ENCODE assay signal across 14 mouse cellular contexts in genomic region chr5:149068247-149068740, GRCm38 (mm10).
DNase-seq lines count a peak whose midpoint lies in the region; ATAC-seq lines count a peak whose summit lies in the region.
"Had no signal": no experiment of that assay in that cellular context is flagged by ENCODE, and none has a peak within 500 bp of the region (broad histone marks: within the 10 kb centered on the region; RNA-seq: fewer than 3 reads in every experiment).

No protein-coding gene starts in this region.

- H3K4me2 ChIP-seq in heart, embryonic 15.5 days, result peak overlapping the region; percentile 38

- 78% methylated on average over 17 of the region's 17 CpGs for WGBS in heart, embryonic 15.5 days

- H3K4me1 ChIP-seq in heart, embryonic 15.5 days (replicated peaks), result peaks cover 6% of the 10 kb centered on the region

- H3K4me3 ChIP-seq in heart, embryonic 15.5 days, result 0 out of 2 replicates have a peak overlapping the region, but pooled peaks have one; percentile 1

- H3K9ac ChIP-seq in heart, embryonic 15.5 days, result no peak overlapping the region

- no peak for DNase-seq in heart, postnatal 10 days
- DNase-seq in CD4-positive, CD25-positive, alpha-beta regulatory T cell, adult 2 months (ENCODE audit: low read depth, low spot score), result peak; percentile 37
- no peak for DNase-seq in cerebellum, adult 9-10 months
- no peak for DNase-seq in cerebellum, adult 18-20 months
- no peak for DNase-seq in layer of hippocampus, adult 11-12 months (ENCODE audit: low spot score)
- DNase-seq: adrenal gland, postnatal 14 days; cerebellum, postnatal 25 days; gastrocnemius, postnatal 36 days; kidney, adult 11 months; layer of hippocampus, postnatal 36 days; lung, adult 18-20 months had no signal

- no peaks in the 10 kb centered on the region for H3K36me3 ChIP-seq in heart, embryonic 15.5 days

- 0 out of 2 replicates have a peak overlapping the region, but pooled peaks have one; percentile 17 for H3K27ac ChIP-seq in heart, embryonic 15.5 days

- H3K9me3 ChIP-seq in heart, embryonic 15.5 days (replicated peaks), result no peaks in the 10 kb centered on the region

- ATAC-seq in heart, embryonic 15.5 days (replicated peaks; ENCODE audit: insufficient number of reproducible peaks, insufficient read depth, low FRiP score, low read depth), result no peak
- ATAC-seq in common myeloid progenitor, adult 5-6 weeks (replicated peaks; ENCODE audit: low read depth, poor library complexity, severe bottlenecking), result peak; percentile 85
- peak; percentile 82 for ATAC-seq in megakaryocyte, adult 5-6 weeks (ENCODE audit: poor library complexity, severe bottlenecking)

- intact Hi-C loops in heart, postnatal 10 days (cut with DNase I), result no loop called here

- H3K27me3 ChIP-seq in heart, embryonic 15.5 days, result no peaks in the 10 kb centered on the region
